Mouse (Mus musculus): ENCODE data around the gene Eid1.
A peak's percentile ranks its signal among the peaks of the same experiment; 100 is the strongest.

The Eid1 gene

DNA sequence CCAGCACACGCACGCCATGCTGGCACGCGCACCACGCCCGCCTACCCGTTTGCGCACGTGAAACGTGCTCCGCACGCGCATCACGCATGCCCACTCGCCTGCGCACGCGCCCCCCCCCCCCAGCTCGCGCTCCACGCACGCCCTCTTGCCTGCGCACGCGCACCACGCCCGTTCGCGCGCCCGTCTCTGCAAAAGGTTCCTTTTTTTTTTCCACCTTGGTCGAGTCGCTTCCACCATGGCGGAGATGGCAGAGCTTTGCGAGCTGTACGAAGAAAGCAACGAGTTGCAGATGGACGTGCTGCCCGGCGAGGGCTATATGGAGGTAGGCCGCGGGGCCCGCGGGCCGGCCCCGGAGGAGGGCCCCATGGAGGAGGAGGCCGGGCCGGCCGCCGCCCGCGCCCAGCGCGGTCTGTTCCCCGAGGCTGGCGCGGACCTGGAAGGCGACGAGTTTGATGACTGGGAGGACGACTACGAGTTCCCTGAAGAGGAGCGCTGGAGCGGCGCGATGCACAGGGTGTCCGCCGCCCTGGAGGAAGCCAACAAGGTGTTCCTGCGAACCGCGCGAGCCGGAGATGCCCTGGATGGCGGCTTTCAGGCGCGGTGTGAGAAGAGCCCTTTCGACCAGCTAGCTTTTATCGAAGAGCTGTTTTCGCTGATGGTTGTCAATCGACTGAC is at the start of gene Eid1:
Eid1 (plus strand) TSS at position 139 of the 675 bp plus-strand sequence.
- peak; percentile 55 for DNase-seq

DNA sequence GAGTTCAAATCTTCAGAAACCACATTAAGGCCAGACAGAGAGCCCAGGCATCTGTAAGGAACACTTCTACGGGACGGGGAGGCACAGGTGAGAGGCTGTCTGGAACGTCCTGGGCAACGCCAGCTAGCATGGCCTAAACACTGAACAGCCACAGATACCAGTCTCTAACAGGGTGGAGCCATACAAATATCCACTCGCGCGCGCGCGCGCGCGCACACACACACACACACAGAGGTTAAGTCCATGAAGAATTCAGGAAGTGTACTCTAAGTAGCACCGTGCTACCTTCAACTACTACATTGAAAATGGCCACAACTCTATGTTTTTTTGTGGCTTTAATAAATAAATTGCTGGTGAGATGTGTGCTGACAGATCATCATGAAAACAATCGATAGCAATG is 49.7 kb upstream of the Eid1 start:
- DNase-seq: no peak

DNA sequence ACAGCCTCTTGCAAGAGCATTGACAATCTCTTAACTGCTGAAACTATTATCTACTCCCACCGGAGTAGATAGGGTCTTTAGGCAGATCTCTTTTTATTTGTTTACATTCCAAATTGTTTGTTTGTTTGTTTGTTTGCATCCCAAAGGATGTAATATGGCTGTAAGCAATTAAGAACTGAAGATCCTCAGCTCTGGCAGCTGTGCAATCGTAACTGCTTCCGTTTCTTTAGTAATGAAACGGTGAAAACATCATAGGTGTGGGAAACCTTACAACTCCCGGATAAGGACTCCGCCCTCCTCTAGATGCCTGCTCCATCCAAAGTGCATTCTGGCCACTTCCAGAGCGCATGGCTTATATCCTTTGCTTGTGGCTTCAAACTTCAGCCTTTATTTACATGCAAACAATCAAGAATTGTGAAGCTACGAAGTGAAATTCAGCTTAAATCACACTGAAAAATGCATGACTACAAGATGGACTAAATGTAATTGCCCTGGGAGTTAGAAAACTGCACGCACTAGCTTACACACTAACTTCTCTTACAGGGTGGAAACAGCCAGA is 48.7 kb upstream of the Eid1 start:
- no peak for DNase-seq

DNA sequence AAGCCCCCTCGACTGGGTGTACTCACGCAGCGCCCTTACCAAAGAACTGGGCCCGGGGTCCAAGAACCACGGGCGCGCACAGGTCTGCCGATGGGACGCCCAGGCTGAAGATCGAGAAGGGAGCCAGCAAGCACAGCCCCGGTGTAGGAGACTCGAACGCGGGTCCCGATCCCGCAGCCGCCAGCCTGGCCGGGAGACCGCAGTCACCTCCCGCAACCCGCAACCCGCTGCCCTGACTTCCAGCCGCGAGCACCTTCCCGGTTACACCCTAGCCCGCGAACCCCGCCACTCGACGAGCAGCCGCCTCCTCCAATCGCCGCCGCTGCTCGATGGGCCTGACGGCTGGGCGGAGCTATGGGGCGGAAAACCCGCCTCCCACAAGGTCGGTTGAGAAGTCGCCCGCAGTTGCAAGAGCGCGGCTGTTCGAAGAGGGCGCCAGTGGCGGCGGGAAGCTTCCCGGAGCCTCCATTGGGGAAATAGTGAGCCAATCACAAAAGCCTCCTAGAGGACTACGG is 48.0 kb upstream of the Eid1 start, which contains the start of gene Cep152:
Cep152 (minus strand) TSS at position 277 of the 515 bp plus-strand sequence.
- peak; percentile 98 for DNase-seq

DNA sequence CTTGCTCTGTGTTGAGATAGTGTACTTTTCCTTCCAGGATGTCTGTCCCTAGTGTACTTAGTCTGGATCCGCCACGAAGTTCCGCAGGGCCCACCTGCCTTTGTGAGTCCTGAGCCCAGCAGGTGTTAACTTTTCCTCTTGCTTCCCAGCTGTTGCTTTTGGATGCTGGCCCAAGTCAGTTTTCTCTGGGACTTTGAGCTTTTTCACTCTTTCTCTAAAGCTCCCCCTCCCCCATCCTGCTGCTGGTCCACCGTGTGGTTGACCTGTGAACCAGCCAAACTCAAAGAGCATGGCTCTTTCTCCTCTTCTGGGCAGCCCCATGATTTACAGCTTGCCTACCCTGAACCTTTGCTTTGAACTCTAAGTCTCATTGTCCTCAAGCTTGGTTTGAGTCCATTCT is 46.4 kb upstream of the Eid1 start:
- peak; percentile 77 for DNase-seq

DNA sequence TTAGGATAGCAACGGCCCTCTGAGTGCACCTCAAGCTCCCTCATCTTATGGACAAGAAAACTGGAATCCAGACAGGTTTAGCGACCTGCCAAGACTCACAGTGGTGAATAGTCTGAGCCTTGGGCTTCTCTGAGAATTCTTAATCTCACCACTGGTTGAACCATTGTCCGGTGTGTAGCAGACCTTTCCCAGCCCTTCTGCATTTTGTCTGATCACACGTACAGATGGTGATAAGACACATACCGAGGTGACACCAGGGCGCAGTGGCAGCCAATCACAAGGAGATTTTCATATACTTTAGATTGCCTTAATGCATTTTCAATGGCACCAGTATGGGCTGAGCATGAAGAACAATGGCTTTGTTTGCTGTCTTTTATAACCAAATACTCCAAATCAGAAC is 44.4 kb upstream of the Eid1 start:
- no peak for DNase-seq

DNA sequence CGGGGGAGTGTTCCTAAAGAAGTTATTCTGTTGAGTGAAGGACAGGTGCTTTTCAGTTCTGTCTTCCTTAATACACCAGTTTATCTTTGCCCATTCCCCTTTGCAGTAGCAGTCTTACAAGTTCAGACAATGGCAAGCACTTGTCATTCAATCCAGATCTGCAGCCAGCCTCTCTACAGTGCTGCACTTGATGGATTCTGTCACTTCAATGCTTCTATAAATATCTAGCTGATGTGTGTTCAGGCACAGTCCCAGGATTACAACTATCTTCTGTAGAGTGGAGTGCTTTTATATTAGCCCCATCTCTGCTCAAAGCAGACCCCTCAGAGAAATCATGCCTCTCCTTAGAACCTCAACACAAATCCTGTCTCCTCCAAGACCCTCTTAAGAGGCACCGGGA is 42.9 kb upstream of the Eid1 start:
- no peak for DNase-seq

DNA sequence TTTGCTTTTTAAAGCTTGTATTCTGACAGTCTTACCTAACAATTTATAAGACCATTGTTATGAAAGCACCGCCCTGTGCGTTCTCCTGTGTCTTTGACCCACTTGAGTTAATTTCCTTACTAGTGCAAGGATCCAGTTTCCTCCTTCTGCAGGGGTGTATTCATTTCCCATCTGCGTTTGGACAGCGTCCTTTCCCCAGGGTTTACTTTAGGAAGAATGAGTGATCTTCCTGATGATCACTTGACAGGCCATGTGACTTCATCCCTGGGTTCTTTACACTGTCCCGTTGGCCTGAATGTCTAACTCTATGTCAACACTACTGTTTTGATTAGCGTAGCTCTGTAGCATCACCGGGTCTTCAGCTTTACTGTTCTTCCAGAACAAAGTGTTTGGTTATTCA is 35.6 kb upstream of the Eid1 start:
- DNase-seq: no peak

DNA sequence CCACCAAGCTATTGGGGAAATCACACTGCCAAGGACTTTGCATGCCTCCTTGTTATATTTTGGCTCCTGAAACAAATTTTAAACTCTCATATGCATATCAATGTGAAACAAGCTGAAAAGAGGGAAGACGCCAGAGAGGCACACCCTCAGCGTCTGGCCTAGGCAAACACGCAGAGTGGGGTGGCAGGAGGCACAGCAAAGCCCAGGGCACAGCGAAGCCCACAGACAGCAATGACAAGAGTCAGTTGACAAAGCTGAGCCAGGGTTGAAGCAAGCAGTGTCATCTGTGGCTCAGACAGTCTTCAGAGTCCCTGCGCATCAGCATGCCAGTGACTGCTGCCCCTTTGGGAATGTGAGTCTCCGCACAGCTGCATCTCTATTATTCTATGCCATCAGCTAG is 28.0 kb upstream of the Eid1 start:
- DNase-seq: no peak

DNA sequence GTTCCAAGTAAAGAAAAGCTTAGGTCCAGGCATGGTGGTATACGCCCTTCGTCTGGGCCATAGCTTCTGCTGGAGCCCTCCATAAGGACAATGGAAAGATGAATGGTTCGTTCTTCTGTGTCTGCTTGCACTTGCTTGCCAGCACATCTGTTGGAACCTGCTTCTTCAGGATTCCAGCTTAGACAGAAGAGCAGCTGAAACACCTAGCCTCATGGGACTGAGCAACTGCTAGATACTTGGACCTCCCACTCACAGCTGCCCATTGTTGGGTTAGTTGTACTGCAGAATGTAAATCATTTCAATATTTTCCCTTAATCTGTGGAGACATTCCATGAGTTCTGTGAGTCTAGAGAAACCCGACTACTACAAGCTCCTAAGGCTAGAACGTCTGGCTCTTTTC is 22.9 kb upstream of the Eid1 start:
- DNase-seq: no peak

DNA sequence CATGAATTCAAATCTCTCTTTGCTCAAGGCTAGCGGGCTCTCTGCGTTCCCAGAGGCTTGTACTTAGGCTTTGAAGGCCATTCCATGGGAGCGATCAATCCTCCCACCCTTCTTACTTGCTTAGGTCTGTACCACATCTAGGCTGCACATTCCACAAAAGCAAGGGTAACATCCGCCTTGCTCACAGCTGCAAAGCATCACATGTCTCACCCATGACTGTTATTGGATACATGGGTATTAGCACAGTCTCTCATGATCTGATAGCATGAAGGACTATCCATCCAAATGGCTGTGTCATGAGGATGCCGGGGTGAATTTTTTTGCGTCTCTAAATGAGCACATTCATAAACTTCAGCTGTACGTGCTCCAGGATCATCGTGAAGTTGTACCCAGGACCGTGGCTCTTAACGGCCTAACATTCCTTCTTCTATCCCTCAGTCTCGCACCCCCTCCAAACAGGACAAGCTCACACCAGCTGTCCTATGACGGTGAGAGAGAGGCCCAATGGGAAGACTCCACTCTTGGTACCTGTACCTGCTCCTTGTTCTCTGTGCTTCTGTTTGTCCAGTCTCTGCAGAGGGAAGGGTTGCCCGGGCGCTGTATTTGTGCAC is 22.0 kb upstream of the Eid1 start:
- DNase-seq: no peak

DNA sequence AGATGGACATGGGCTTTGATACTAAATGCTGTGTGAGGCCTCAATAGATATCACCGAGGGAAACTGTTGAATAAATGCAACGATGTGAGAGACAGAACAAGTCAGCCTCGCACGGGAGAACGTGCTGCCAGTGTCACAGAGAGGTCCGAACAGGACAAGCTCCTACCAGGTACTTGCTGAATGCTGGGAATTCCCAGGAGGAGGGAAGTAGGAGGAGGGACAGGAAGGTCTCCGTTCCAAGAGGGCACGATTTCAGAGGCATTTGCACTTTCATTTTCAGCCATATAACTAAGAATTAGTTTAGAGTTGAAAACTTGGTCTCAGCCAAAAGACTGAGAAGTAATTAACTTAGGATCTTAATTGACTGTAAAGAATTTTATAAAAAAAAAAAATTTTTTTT is 21.3 kb upstream of the Eid1 start:
- DNase-seq: no peak

DNA sequence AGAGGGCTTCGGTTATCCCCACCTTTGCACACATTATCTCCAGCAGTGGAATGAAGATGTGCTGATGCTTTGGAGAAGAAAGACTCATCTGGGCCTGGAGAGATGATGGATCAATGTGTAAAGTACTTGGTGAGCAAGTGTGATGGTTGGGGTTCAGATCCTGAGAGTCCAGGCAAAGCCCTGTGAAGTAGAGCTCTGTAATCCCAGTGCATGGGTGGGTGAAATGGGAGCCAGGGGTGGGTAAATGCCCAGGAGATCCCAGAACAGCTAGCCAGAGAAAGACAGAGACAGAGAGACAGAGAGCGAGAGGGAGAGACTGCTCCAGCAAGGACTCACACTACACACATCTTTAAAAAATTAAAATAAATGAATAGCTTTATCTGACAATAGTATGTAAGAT is 19.6 kb upstream of the Eid1 start:
- DNase-seq: no peak

DNA sequence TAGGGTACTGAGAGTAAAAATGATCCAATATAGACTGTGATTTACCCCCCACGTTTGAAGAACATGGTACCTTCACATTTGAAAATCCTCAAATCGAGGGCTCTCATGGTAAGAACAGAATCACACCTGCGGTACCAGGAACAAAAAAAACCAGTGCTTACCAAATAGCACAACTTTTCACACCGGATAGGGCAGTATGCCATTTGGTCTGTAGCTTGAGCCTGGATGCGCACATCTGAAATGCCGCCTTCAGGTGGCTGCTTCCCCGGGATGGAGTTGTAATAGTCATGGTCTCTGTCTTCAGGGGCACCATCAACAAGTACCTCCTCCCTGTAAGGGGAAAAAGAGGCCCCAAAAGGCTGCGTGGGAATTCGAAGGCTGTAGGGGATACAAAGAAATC is 17.5 kb upstream of the Eid1 start:
- DNase-seq: no peak

DNA sequence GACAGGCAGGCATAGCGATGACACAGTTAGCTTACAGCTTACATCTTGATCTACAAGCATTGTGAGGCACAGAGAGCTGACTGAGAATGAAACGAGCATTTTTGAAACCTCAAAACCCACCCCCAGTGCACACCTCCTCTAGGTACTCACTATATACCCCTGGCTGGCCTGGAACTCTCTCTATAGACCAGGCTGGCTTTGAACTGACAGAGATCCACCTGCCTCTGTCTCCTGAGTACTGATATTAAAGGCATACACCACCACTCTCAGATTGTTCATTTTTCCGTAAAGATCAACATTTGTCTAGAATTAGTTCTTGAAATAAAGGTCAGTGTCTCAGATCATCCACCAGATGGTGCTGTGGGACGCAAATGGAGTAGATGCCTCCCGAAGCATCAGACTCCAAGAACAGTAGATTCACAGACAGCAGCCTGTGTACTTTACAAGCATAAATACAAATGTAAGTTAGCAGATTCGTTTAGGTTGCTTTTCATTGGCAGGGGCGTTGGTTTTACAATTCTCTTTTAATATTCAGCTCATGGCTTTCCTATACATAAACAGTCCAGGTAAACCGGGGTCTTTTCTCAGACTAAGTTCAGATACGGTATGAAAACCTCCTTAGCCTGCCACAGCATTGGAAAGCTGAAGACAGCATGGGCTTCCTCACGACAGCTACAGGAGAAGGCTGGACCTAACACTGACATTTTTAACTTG is 12.9 kb upstream of the Eid1 start:
- peak; percentile 27 for DNase-seq

DNA sequence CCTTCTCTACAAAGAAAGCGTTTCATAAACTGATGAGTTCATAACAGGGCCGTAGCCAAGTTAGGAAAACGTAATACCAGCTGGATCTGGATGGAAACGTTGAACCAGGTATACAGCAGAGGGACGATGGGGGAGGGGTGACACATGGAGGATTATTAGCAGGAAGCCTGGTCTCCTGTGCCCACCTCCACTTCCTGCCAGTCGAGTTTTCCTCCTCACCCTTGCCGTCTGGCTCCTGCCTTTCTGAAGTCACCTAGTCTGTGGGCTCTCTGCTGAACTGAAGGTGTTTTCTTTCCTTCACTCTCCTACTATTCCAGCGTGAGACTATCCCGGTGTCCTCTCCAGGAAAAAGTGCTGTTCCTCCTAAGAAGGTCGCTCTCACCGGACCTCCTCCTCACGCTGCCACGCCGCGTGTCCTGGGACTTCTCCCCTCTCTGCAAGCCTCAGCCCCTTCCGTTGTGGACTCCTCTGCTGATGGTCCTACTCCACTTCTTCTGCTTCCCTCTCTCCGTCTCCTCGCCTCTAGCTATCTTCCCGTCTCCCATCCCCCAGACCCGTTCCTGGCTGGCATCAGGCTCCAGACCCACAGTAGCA is 12.3 kb upstream of the Eid1 start:
- no peak for DNase-seq

DNA sequence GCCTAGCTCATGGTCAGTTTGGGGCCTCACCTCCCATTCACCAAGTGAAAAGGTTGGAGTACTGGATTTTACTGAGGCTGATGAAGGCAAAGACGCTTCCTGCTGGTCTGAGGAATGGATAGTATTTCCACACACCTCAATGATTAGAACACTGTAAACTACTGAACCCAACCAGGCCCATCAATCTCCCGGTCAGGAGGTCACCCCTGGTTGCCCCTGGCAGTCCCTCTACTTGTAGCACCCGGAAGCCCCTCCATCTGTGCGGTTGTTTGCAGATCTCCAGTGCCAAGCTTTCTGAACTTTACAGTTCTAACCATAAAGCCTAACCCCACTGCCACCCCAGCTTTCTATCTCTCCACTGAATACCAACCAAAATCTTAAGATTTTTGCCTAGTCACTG is 11.7 kb upstream of the Eid1 start:
- DNase-seq: no peak

DNA sequence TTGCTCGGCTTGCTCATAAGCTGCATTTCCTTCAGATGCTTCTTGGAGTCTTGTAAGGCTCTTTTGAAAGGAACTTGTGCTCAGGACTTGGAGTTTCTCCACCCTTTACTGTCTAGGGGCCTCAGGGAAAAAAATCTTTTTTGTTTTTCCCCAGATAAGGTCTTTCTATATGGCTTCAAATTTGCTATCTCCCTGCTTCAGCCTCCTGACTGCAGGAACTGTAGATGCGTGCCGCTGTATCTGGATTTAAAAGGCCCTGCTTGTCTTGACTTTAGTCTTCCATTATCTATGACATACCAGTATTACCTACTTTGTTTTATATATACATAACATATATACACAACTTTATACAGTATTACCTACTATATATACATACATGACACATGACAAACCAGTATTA is 10.4 kb upstream of the Eid1 start:
- no peak for DNase-seq

DNA sequence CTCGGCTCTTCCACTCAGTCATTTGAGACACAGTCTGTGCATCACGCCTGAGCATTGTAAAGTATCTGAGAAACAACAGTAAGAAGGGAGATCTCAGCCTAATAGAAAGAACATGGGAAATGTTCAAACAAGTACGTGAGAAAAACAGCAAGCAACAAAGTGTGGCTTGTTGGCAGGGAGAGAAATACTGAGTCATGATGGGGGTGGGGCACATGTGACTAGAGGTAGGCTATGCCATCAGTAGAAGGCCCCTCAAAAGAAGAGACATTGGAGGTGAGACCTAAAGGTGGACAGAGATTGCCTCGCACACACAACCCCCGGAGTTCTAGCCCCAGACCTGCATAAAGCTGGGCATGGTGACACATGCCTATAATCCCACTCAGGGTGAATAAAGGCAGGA is 7.7 kb upstream of the Eid1 start:
- no peak for DNase-seq

DNA sequence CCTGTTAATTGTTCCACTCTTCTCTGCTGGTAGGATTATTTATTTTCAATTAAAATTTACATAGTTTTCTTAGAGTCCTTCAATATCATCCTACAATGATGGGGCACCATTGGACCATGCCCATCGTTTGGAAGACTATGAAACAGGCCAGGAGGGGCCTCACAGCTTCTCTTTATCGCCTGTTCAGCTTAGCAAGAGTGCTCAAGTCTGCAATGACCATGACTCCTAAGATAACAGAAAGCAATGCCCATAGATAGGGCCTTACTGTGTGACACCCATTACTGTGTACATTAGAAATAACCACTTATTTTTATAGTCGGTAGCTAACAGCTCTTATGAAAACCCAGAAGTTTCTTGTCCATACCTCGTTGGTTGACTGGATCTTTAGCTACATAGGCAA is 7.0 kb upstream of the Eid1 start:
- DNase-seq: no peak

DNA sequence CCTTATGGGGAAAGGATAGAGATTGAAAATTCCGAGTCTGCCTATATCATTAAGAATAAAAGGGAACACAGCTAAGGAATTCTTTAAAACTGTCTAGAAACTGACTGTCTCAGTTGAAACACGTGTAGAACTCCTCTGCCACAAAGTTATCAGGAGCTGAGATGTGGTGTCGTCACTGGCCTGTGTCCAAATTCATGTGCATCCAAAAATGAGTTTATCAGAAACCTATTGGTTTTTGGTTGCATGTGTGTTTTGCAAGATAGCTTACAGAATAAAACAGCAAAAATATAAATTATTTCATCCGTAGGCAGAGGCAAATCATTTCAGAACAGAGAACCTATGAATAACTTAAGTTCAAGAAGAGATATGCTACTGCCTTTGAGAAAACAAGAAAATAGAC is 6.2 kb upstream of the Eid1 start:
- no peak for DNase-seq

DNA sequence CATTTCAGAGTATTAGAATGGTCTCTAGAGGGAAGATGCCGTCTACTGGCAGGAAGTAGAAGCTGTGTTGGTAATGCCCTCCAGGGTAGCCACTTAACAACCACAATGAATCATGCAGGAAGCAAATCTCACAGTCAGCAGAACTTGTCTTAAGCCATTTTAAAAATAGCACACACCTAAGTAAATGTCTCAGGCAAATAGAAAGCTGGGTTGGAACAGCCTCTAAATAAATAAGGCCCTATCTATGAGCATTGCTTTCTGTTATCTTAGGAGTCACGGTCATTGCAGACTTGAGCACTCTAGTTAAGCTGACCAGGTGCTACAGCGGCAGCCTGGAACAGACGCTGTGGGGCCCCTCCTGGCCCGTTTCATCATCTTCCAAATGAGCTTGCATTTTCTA is 5.7 kb upstream of the Eid1 start:
- DNase-seq: no peak

DNA sequence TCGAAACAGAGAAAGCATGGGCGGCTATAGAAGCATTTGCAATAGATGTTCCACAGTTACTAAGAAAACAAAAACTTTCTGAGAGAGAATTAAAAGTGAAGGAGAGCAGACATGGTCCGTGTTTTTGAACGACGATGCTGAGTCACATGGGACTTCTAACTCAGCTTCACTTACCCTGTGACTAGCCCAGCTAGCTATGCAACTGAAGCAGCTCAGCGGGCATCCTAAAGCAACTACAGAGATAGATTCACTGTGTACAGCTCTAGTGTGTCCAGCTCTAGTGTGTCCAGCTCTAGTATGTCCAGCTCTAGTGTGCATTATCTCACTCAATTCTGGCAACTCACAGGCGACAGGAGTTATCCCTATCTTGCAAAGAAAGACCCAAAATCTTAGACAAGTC is 5.2 kb upstream of the Eid1 start:
- DNase-seq: no peak

DNA sequence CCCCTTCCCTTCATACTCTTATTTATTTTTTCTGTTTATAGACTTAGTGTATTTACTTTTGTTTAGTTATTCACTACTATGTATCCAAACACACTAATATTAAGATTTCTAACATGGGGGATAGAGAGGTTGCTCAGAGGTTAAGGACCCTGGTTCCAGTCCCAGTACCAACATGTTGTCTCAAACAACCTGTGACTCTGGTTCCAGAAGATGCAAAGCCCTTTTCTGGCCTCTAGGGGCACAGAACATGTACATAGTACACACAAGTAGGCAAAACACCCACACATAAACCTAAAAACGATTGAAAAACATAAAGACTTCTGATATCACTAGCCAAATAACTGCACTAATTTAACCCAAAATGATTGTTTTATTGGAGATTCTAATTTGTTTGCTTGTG is 2.0 kb upstream of the Eid1 start:
- no peak for DNase-seq

All from kidney, adult 11 months (tissue).